Mouse (Mus musculus) kidney, embryonic 16.5 days (tissue): ENCODE measurements around the gene Rnls. TPM values are rescaled to one million over a fixed set of nuclear protein-coding genes. Genes with fewer than 3 reads are reported as not detected.

ENCODE experiments used
- ATAC-seq: fragments of 200-750 bp; cut with Nextera tagmentation; 2 replicates; pipeline ENCODE4 v1.8.0; 2017; ENCODE audit warnings: moderate TSS enrichment; ENCODE audit not compliant: low FRiP score, low TSS enrichment
- H3K27ac ChIP-seq: fragments of 300-500 bp; sonication (generic); 2 replicates; pipeline ENCODE4 v1.5.1; 2014; ENCODE audit warnings: low read length
- H3K27me3 ChIP-seq: fragments of 300-500 bp; sonication (generic); 2 replicates; pipeline ENCODE4 v1.6.1; 2014; ENCODE audit warnings: low read length, control low read depth, mixed read lengths; ENCODE audit not compliant: insufficient read depth
- H3K36me3 ChIP-seq: fragments of 300-500 bp; sonication (generic); 2 replicates; pipeline ENCODE4 v1.6.1; 2014; ENCODE audit warnings: low read length, control low read depth, mixed read lengths; ENCODE audit not compliant: insufficient read depth
- H3K4me1 ChIP-seq: fragments of 300-500 bp; sonication (generic); 2 replicates; pipeline ENCODE4 v1.6.1; 2014; ENCODE audit warnings: low read length, control low read depth, mixed read lengths; ENCODE audit not compliant: insufficient read depth
- H3K4me2 ChIP-seq: fragments of 300-500 bp; sonication (generic); replicated peaks from 2 replicates; pipeline ENCODE4 v1.6.1; 2014; ENCODE audit warnings: low read depth, low read length
- H3K4me3 ChIP-seq: fragments of 300-500 bp; sonication (generic); 2 replicates; pipeline ENCODE4 v1.5.1; 2014; ENCODE audit warnings: mild to moderate bottlenecking, low read length
- H3K9ac ChIP-seq: fragments of 300-500 bp; sonication (generic); replicated peaks from 2 replicates; pipeline ENCODE4 v1.6.1; 2014; ENCODE audit warnings: low read length
- H3K9me3 ChIP-seq: fragments of 300-500 bp; sonication (generic); 2 replicates; pipeline ENCODE4 v1.6.1; 2016; ENCODE audit warnings: low read length, control low read depth
- WGBS: fragments of 180-500 bp; shearing (Covaris S2); extraction: QIAGEN DNeasy Blood & Tissue Kit; methylation state at CpG from one replicate; pipeline ENCODE4 v1.1.7; 2014; 5-methylcytosine and 5-hydroxymethylcytosine counted together
- polyA plus RNA-seq: library from polyadenylated mRNA; unstranded; fragments of >200 nt; fragmentation: Nextera tagmentation; extraction: Ambion mirVana; gene quantifications from 2 replicates; pipeline ENCODE4 v1.2.1, GENCODE M21; 2015

Rnls gene
- polyA plus RNA-seq, 1 experiment from 2014 or later = 7.3 TPM

GRCm38 (mm10) chr19:33268044-33268443, 124.1 kb downstream of the Rnls start:
- Histone ChIP-seq H3K27me3 (no peaks in the 10 kb centered on the region), H3K36me3 (no peaks in the 10 kb centered on the region), H3K27ac (no peak overlapping the region), H3K4me2 (no peak overlapping the region), H3K9me3 (no peaks in the 10 kb centered on the region), H3K4me1 (peaks cover 14% of the 10 kb centered on the region; the same call in 1 of the 2 replicates), H3K4me3 (no peak overlapping the region), H3K9ac (no peak overlapping the region)
- no peak for ATAC-seq
- WGBS = 88% methylated on average over 14 of the region's 14 CpGs

- H3K27me3 ChIP-seq = no peaks in the 10 kb centered on the region
- no peak overlapping the region for H3K27ac ChIP-seq
- H3K4me3 ChIP-seq = no peak overlapping the region
- WGBS = 10% methylated on average over 2 of the region's 2 CpGs
- H3K9me3 ChIP-seq = no peaks in the 10 kb centered on the region
- no peak overlapping the region for H3K4me2 ChIP-seq
- no peaks in the 10 kb centered on the region for H3K4me1 ChIP-seq
- H3K9ac ChIP-seq = no peak overlapping the region
- ATAC-seq = no peak
- no peaks in the 10 kb centered on the region for H3K36me3 ChIP-seq
These were observed 126.8 kb downstream of the Rnls start for GRCm38 (mm10) chr19:33265245-33265644.

DNA sequence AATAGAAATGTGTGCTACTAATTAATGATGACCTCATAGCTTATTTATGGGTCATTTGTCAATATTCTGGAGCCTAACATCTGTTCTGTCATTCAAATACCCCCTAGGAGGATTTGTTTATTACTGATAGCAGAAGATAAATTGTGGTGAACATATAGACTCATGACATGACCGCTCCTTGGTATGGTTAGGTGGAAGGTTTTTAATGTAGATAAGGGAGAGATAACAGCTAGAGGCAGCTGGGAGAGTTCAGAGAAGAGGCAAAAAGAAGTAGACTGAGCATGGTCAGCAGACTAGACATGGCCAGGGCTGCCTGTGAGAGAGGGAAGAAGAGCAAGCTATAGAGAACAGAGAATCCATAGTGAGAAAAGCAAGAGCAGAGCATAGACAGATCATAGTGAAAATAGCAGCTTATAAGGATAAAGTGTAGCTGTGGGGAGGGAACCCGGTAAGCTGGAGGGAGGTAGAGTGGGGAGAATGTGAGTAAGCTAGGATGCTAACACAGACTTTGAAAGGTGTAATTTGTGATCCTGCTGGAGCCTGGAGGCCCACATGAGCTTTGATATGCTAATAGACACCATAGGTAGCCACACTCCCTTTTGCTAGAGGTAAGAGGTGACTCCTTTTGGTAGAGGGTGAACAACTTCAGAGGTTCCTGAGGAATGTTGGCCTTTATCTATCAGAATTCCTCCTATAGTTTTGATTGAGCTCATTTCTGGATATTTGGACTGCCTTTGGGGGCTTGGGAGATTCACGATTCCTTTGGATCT, 127.7 kb downstream of the Rnls start:
- H3K36me3 ChIP-seq = no peaks in the 10 kb centered on the region
- H3K4me3 ChIP-seq = no peak overlapping the region
- no peaks in the 10 kb centered on the region for H3K9me3 ChIP-seq
- H3K4me2 ChIP-seq = no peak overlapping the region
- WGBS = 45% methylated on average over 3 of the region's 3 CpGs
- H3K27me3 ChIP-seq = no peaks in the 10 kb centered on the region
- no peak overlapping the region for H3K27ac ChIP-seq
- H3K4me1 ChIP-seq = no peaks in the 10 kb centered on the region
- no peak for ATAC-seq
- no peak overlapping the region for H3K9ac ChIP-seq

DNA sequence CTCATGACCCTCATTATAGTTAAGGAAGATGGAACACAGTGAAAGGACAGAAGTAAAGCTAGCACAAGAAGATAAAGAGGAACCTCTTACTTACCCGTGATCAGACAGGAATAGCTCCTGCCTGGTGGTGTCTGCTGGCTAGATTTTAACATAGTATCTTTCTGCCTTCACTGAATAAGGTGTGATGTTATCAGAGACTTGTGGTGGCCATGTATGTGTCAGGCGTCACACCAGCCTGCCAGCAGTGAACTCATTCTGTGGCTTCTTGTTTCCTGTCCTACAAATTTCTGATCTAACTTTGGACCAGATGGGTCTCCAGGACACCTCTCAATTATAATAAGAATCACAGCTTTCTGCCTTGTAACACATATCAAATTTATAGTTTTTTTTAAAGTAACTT, 129.7 kb downstream of the Rnls start:
- Histone ChIP-seq H3K27ac (no peak overlapping the region), H3K36me3 (no peaks in the 10 kb centered on the region), H3K9ac (no peak overlapping the region), H3K4me2 (no peak overlapping the region), H3K4me1 (no peaks in the 10 kb centered on the region), H3K27me3 (no peaks in the 10 kb centered on the region), H3K9me3 (no peaks in the 10 kb centered on the region), H3K4me3 (no peak overlapping the region)
- 59% methylated on average over 2 of the region's 2 CpGs for WGBS
- no peak for ATAC-seq

- Histone ChIP-seq H3K4me3 (no peak overlapping the region), H3K27me3 (no peaks in the 10 kb centered on the region), H3K4me1 (no peaks in the 10 kb centered on the region), H3K27ac (no peak overlapping the region), H3K9me3 (no peaks in the 10 kb centered on the region), H3K36me3 (no peaks in the 10 kb centered on the region), H3K9ac (no peak overlapping the region), H3K4me2 (no peak overlapping the region)
- ATAC-seq = no peak
- 94% methylated on average over 1 of the region's 1 CpGs for WGBS
These were observed 132.9 kb downstream of the Rnls start for GRCm38 (mm10) chr19:33259164-33259563.

- ATAC-seq = no peak
- Histone ChIP-seq H3K9me3 (no peaks in the 10 kb centered on the region), H3K9ac (no peak overlapping the region), H3K4me3 (no peak overlapping the region), H3K36me3 (no peaks in the 10 kb centered on the region), H3K27me3 (no peaks in the 10 kb centered on the region), H3K4me2 (no peak overlapping the region), H3K4me1 (no peaks in the 10 kb centered on the region), H3K27ac (no peak overlapping the region)
- WGBS = 62% methylated on average over 5 of the region's 5 CpGs
These were observed 138.2 kb downstream of the Rnls start for GRCm38 (mm10) chr19:33253893-33254292.

DNA sequence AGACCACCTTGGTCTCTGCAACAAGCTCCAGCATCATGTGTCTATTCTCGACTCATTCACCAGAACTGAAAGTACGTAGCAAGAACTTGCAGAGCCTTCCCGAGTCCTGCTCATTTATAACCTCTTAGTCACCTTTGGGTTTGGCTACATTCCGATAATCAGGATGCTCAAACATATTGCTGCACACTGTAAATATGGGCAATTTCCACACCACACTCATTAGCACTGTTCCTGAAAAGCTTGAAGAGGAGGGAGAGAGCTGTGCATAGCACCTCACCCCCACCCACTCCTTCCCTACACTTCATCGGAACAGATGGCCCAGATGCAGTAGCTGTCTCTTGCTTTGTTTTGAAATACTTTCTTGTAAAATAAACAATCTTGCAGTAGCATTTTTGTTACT, 139.9 kb downstream of the Rnls start:
- no peaks in the 10 kb centered on the region for H3K4me1 ChIP-seq
- H3K27ac ChIP-seq = no peak overlapping the region
- H3K4me3 ChIP-seq = no peak overlapping the region
- H3K4me2 ChIP-seq = no peak overlapping the region
- WGBS = 81% methylated on average over 5 of the region's 5 CpGs
- no peaks in the 10 kb centered on the region for H3K36me3 ChIP-seq
- no peak overlapping the region for H3K9ac ChIP-seq
- no peak for ATAC-seq
- no peaks in the 10 kb centered on the region for H3K27me3 ChIP-seq
- H3K9me3 ChIP-seq = no peaks in the 10 kb centered on the region

DNA sequence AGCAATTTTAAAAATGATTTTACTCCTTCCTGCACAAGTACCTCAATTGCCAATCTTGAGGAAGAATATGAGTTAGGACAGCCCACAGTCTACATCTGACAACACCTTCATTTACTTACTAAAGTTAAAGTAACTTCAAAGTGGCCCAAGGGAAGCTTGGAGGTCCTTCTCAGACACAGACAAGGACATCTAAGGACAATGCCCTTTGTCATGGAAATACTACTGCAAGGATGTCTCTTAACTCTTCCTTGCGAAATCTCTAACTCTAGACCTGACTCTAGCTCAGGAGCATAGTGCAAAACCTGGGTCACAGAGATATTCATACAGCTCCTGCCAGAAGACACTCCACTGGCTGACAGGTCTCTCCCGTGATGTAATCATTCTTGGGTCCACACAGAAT, 147.9 kb downstream of the Rnls start:
- ATAC-seq = no peak
- Histone ChIP-seq H3K9me3 (0 out of 2 replicates have a peak, but pooled peaks cover 3% of the 10 kb centered on the region), H3K4me2 (no peak overlapping the region), H3K4me3 (no peak overlapping the region), H3K9ac (no peak overlapping the region), H3K4me1 (no peaks in the 10 kb centered on the region), H3K36me3 (no peaks in the 10 kb centered on the region), H3K27me3 (no peaks in the 10 kb centered on the region), H3K27ac (no peak overlapping the region)
- WGBS = 91% methylated on average over 2 of the region's 2 CpGs

GRCm38 (mm10) chr19:33240386-33240785, 151.7 kb downstream of the Rnls start:
- no peaks in the 10 kb centered on the region for H3K27me3 ChIP-seq

GRCm38 (mm10) chr19:33232902-33233301, 159.2 kb downstream of the Rnls start:
- 83% methylated on average over 3 of the region's 3 CpGs for WGBS
- H3K4me1 ChIP-seq = no peaks in the 10 kb centered on the region

More at GRCm38 (mm10) chr19:33240386-33240785, 151.7 kb downstream of the Rnls start:
- Histone ChIP-seq H3K9ac (no peak overlapping the region), H3K9me3 (0 out of 2 replicates have a peak, but pooled peaks cover 3% of the 10 kb centered on the region), H3K36me3 (no peaks in the 10 kb centered on the region), H3K4me2 (no peak overlapping the region), H3K27ac (no peak overlapping the region), H3K4me3 (no peak overlapping the region), H3K4me1 (no peaks in the 10 kb centered on the region)
- 82% methylated on average over 2 of the region's 2 CpGs for whole genome bisulfite sequencing
- ATAC-seq = no peak

More at GRCm38 (mm10) chr19:33232902-33233301, 159.2 kb downstream of the Rnls start:
- no peak overlapping the region for H3K4me2 ChIP-seq
- no peak overlapping the region for H3K4me3 ChIP-seq
- no peaks in the 10 kb centered on the region for H3K9me3 ChIP-seq
- ATAC-seq = no peak
- H3K27me3 ChIP-seq = no peaks in the 10 kb centered on the region
- H3K36me3 ChIP-seq = no peaks in the 10 kb centered on the region
- H3K27ac ChIP-seq = no peak overlapping the region
- no peak overlapping the region for H3K9ac ChIP-seq
